Mouse (Mus musculus) limb, embryonic 14.5 days (tissue): ENCODE measurements at regions not wholly inside any gene's neighbourhood (a gene's known extent, or its start where the extent isn't known, plus 50 kb on each side); places are given as distances from the start of the nearest gene placed in this dataset.

Experiments
- ATAC-seq: fragments of 200-750 bp; cut with Nextera tagmentation; 2 replicates; pipeline ENCODE4 v1.8.0; 2017; ENCODE audit warnings: low read depth, moderate number of reproducible peaks, moderate TSS enrichment; ENCODE audit not compliant: low FRiP score
- DNase-seq: peaks from one replicate; pipeline ENCODE4 v3.0.0-alpha.2; 2015; ENCODE audit warnings: low spot score
- H3K27ac ChIP-seq: fragments of 300-500 bp; sonication (generic); replicated peaks from 2 replicates; pipeline ENCODE4 v1.5.1; 2014; ENCODE audit warnings: low read depth, mild to moderate bottlenecking, low read length, moderate library complexity, mixed read lengths
- H3K27me3 ChIP-seq: fragments of 300-500 bp; sonication (generic); 2 replicates; pipeline ENCODE4 v1.6.1; 2014; ENCODE audit warnings: low read length, mixed read lengths; ENCODE audit not compliant: control insufficient read depth, insufficient read depth
- H3K36me3 ChIP-seq: fragments of 300-500 bp; sonication (generic); 2 replicates; pipeline ENCODE4 v1.6.1; 2014; ENCODE audit warnings: mild to moderate bottlenecking, low read length, moderate library complexity, mixed read lengths; ENCODE audit not compliant: control insufficient read depth, insufficient read depth
- H3K4me1 ChIP-seq: fragments of 300-500 bp; sonication (generic); 2 replicates; pipeline ENCODE4 v1.6.1; 2014; ENCODE audit warnings: antibody characterized with exemption, low read length, mixed read lengths; ENCODE audit not compliant: control insufficient read depth, insufficient read depth
- H3K4me2 ChIP-seq: fragments of 300-500 bp; sonication (generic); replicated peaks from 2 replicates; pipeline ENCODE4 v1.6.1; 2014; ENCODE audit warnings: low read depth, mild to moderate bottlenecking, low read length, moderate library complexity; ENCODE audit not compliant: severe bottlenecking
- H3K4me3 ChIP-seq: fragments of 300-500 bp; sonication (generic); replicated peaks from 2 replicates; pipeline ENCODE4 v1.5.1; 2014; ENCODE audit warnings: low read length
- H3K9ac ChIP-seq: fragments of 300-500 bp; sonication (generic); 2 replicates; pipeline ENCODE4 v1.6.1; 2014; ENCODE audit warnings: mild to moderate bottlenecking, low read depth, low read length, moderate library complexity; ENCODE audit not compliant: severe bottlenecking
- H3K9me3 ChIP-seq: fragments of 300-500 bp; sonication (generic); 2 replicates; pipeline ENCODE4 v1.6.1; 2016; ENCODE audit warnings: low read length; ENCODE audit not compliant: control insufficient read depth
- POLR2A ChIP-seq: fragments of 200-500 bp; IDR thresholded peaks from 2 replicates; pipeline ENCODE4 v1.8.0; 2012; ENCODE audit warnings: inconsistent platforms, mild to moderate bottlenecking, moderate library complexity, borderline replicate concordance; ENCODE audit not compliant: insufficient read depth, insufficient read length; ENCODE audit errors: extremely low read depth
- WGBS: fragments of 180-500 bp; shearing (Covaris S2); extraction: QIAGEN DNeasy Blood & Tissue Kit; methylation state at CpG from one replicate; pipeline ENCODE4 v1.1.7; 2014; 5-methylcytosine and 5-hydroxymethylcytosine counted together

DNA sequence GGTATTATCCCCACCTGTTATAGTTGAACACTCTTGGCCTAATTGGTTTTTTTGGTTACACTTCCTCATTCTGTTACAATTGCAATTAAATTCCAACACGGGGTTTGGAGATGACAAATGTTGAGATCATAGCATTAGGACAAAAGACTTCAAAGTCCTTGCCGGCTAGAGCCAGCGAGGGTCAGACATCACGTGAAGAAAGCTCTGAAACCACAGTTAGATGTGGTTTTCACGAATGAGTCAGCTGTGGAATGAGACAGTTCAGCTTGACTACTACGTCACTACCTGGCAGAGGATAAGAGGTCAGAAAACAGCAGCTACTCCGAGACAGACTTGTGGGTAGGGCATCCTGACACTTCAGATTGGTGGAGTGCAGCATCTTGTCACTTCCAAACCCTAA is 55.5 kb upstream of the Trio start:
- Histone ChIP-seq H3K27me3 (no peaks in the 10 kb centered on the region), H3K27ac (no peak overlapping the region), H3K9ac (no peak overlapping the region), H3K9me3 (no peaks in the 10 kb centered on the region), H3K4me1 (no peaks in the 10 kb centered on the region), H3K36me3 (no peaks in the 10 kb centered on the region), H3K4me3 (no peak overlapping the region), H3K4me2 (no peak overlapping the region)
- TF ChIP-seq POLR2A = no peak
- WGBS = 78% methylated on average over 7 of the region's 7 CpGs
- no peak for DNase-seq
- no peak for ATAC-seq

DNA sequence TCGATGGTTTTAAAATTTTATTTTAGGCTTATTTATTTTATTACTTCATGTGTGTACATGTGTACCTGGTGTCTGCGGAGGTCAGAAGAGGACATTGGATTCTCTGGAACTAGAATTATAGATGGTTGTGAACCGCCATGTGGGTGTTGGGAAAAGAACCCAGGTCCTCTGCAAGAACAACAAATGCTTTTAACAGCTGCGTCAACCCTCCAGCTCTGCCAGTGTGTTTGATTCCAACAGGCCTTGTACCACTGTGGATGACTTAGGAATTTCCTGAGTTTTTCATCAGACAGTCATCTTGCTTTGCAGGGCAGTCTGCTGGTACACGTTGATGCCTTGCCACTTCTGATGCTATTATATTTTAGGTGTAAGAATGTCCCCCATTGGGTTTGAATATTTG is 56.8 kb upstream of the Trio start:
- no peak overlapping the region for H3K4me3 ChIP-seq
- no peaks in the 10 kb centered on the region for H3K27me3 ChIP-seq
- no peak for TF ChIP-seq POLR2A
- no peak overlapping the region for H3K4me2 ChIP-seq
- DNase-seq (no peak), ATAC-seq (no peak)
- no peak overlapping the region for H3K27ac ChIP-seq
- no peaks in the 10 kb centered on the region for H3K36me3 ChIP-seq
- H3K9me3 ChIP-seq = no peaks in the 10 kb centered on the region
- no peaks in the 10 kb centered on the region for H3K4me1 ChIP-seq
- 79% methylated on average over 5 of the region's 5 CpGs for WGBS
- no peak overlapping the region for H3K9ac ChIP-seq

GRCm38 (mm10) chr15:28105956-28106355 is 80.3 kb upstream of the Trio start:
- no peak for ATAC-seq
- Histone ChIP-seq H3K9me3 (no peaks in the 10 kb centered on the region), H3K36me3 (no peaks in the 10 kb centered on the region), H3K9ac (no peak overlapping the region), H3K4me2 (no peak overlapping the region), H3K27ac (no peak overlapping the region), H3K4me1 (no peaks in the 10 kb centered on the region), H3K27me3 (no peaks in the 10 kb centered on the region), H3K4me3 (no peak overlapping the region)
- no peak for TF ChIP-seq POLR2A
- WGBS = 86% methylated on average over 5 of the region's 5 CpGs
- no peak for DNase-seq

DNA sequence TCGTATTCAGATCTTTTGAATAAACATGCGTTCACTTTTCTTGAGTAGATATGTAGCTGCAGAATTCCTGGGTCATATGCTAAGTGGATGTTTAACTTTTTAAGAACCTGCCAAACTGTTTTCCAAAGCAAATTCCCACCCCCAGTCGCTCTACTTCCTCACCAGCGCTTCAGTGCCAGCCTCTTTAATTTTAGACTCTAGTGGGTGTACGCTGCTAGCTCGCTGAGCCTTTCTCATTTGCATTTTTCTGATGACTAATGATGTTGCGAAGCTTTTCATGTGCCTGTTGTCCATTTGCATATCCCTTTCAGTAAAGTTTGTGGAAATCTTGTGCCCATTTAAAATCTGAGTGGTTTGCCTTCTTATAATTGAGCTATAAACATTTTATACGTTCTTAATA is 84.3 kb upstream of the Trio start:
- ATAC-seq = no peak
- DNase-seq = no peak
- TF ChIP-seq POLR2A = no peak
- no peak overlapping the region for H3K27ac ChIP-seq
- WGBS = 60% methylated on average over 8 of the region's 8 CpGs
- no peak overlapping the region for H3K4me2 ChIP-seq
- no peaks in the 10 kb centered on the region for H3K36me3 ChIP-seq
- H3K4me3 ChIP-seq = no peak overlapping the region
- H3K9me3 ChIP-seq = no peaks in the 10 kb centered on the region
- H3K9ac ChIP-seq = no peak overlapping the region
- H3K27me3 ChIP-seq = no peaks in the 10 kb centered on the region
- H3K4me1 ChIP-seq = no peaks in the 10 kb centered on the region

DNA sequence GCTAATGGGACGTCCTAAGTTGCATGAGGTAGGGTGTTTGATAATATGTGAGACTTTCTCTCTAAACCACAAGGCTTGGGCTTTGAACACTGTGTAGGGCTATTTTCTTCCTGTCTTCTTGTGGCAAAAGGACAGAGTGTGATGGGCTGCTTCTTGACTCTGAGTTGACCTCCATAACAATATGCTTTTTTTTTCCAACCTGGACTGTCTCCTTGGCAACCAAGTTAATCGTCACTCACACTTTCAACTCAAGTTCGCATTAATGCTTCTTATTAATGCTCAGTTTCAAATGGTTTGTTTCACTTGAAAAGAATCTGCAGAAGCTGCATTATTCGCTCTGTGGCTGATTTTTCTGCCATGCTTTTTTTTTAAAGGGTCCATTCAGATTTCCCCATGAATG is 87.8 kb upstream of the Trio start:
- no peak for ATAC-seq
- H3K36me3 ChIP-seq = no peaks in the 10 kb centered on the region
- H3K4me2 ChIP-seq = no peak overlapping the region
- no peak for DNase-seq
- H3K4me3 ChIP-seq = no peak overlapping the region
- no peaks in the 10 kb centered on the region for H3K4me1 ChIP-seq
- TF ChIP-seq POLR2A = no peak
- H3K27ac ChIP-seq = no peak overlapping the region
- no peaks in the 10 kb centered on the region for H3K9me3 ChIP-seq
- H3K27me3 ChIP-seq = no peaks in the 10 kb centered on the region
- 80% methylated on average over 4 of the region's 4 CpGs for WGBS
- no peak overlapping the region for H3K9ac ChIP-seq

- 83% methylated on average over 6 of the region's 6 CpGs for WGBS
- Histone ChIP-seq H3K27me3 (no peaks in the 10 kb centered on the region), H3K4me3 (no peak overlapping the region), H3K4me2 (no peak overlapping the region), H3K9ac (no peak overlapping the region), H3K36me3 (no peaks in the 10 kb centered on the region), H3K27ac (no peak overlapping the region), H3K4me1 (no peaks in the 10 kb centered on the region), H3K9me3 (no peaks in the 10 kb centered on the region)
- ATAC-seq (no peak), DNase-seq (no peak)
- no peak for TF ChIP-seq POLR2A
These were observed 88.6 kb upstream of the Trio start for GRCm38 (mm10) chr15:28114180-28114747.
